Mouse (Mus musculus): ENCODE results near the gene Slc39a1. TPM values are rescaled to one million over a fixed set of nuclear protein-coding genes. Genes with fewer than 3 reads are reported as not detected.
"Not testable (repeated sequence)": the region's sequence is repeated elsewhere in the genome, so short reads cannot be mapped to it uniquely, and the experiment has no call there.

Gene Slc39a1
- total RNA-seq, 1 experiment from 2014 or later, result 61.7 TPM

GRCm38 (mm10) chr3:90279216-90279615 lies 31.2 kb downstream of the Slc39a1 start:
- no peak for ATAC-seq (replicated peaks in 1 of 2; ENCODE audit: insufficient read depth in 1 of 2, low FRiP score in 2 of 2, low TSS enrichment in 1 of 2, low read depth in 1 of 2, poor library complexity in 2 of 2, severe bottlenecking in 2 of 2)

GRCm38 (mm10) chr3:90279743-90280142 lies 31.8 kb downstream of the Slc39a1 start:
- ATAC-seq (replicated peaks in 1 of 2; ENCODE audit: insufficient read depth in 1 of 2, low FRiP score in 2 of 2, low TSS enrichment in 1 of 2, low read depth in 1 of 2, poor library complexity in 2 of 2, severe bottlenecking in 2 of 2), result no peak

- ATAC-seq (replicated peaks in 1 of 2; ENCODE audit: insufficient read depth in 1 of 2, low FRiP score in 2 of 2, low TSS enrichment in 1 of 2, low read depth in 1 of 2, poor library complexity in 2 of 2, severe bottlenecking in 2 of 2), result no peak
Measured at GRCm38 (mm10) chr3:90280708-90281107, 32.7 kb downstream of the Slc39a1 start.

DNA sequence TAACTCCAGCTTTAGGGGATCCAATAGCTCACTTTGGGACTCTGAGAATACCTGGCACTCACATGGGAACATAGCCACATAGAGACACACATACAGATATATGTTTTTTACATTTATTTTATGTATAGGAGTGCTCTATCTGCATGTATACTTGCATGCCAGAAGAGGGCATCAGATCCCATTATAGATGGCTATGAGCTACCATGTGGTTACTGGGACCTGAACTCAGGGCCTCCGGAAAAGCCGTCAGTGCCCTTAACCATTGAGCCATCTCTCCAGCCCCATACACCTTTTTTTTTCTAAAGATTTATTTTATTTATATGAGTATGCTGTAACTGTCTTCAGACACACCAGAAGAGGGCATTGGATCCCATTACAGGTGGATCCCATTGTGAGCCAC lies 36.2 kb downstream of the Slc39a1 start:
- ATAC-seq (replicated peaks in 1 of 2; ENCODE audit: insufficient read depth in 1 of 2, low FRiP score in 2 of 2, low TSS enrichment in 1 of 2, low read depth in 1 of 2, poor library complexity in 2 of 2, severe bottlenecking in 2 of 2), result no peak

GRCm38 (mm10) chr3:90289403-90289802 lies 41.4 kb downstream of the Slc39a1 start:
- not testable (repeated sequence) for ATAC-seq (replicated peaks in 1 of 2; ENCODE audit: insufficient read depth in 1 of 2, low FRiP score in 2 of 2, low TSS enrichment in 1 of 2, low read depth in 1 of 2, poor library complexity in 2 of 2, severe bottlenecking in 2 of 2)

DNA sequence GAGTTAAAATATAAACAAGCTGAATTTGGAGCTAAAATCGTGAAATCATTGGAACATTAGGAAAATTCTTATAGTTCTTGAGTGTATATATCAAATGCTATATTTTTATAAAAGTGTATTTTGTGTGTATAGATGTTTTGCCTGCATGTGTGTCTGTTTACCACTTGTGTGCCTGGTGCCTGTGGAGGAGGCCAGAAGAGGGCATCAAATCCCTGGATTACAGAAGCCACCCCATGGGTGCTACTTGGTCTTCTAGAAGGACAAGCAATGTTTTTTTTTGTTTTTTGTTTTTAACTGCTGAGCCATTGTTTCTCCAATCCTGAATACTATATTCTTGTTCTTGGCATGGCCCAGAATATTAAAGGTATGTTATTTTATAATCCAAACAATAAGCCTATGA lies 42.6 kb downstream of the Slc39a1 start:
- no peak for ATAC-seq (replicated peaks in 1 of 2; ENCODE audit: insufficient read depth in 1 of 2, low FRiP score in 2 of 2, low TSS enrichment in 1 of 2, low read depth in 1 of 2, poor library complexity in 2 of 2, severe bottlenecking in 2 of 2)

- no peak for ATAC-seq (replicated peaks in 1 of 2; ENCODE audit: insufficient read depth in 1 of 2, low FRiP score in 2 of 2, low TSS enrichment in 1 of 2, low read depth in 1 of 2, poor library complexity in 2 of 2, severe bottlenecking in 2 of 2)
Measured at GRCm38 (mm10) chr3:90291982-90292344, 44.0 kb downstream of the Slc39a1 start.

GRCm38 (mm10) chr3:90292345-90293275 lies 44.6 kb downstream of the Slc39a1 start, which contains the start of gene Gatad2b:
TSS of gene Gatad2b (plus strand) at chr3:90293178.
- ATAC-seq (replicated peaks in 1 of 2; ENCODE audit: insufficient read depth in 1 of 2, low FRiP score in 2 of 2, low TSS enrichment in 1 of 2, low read depth in 1 of 2, poor library complexity in 2 of 2, severe bottlenecking in 2 of 2), result peak; percentile 98 to 99

DNA sequence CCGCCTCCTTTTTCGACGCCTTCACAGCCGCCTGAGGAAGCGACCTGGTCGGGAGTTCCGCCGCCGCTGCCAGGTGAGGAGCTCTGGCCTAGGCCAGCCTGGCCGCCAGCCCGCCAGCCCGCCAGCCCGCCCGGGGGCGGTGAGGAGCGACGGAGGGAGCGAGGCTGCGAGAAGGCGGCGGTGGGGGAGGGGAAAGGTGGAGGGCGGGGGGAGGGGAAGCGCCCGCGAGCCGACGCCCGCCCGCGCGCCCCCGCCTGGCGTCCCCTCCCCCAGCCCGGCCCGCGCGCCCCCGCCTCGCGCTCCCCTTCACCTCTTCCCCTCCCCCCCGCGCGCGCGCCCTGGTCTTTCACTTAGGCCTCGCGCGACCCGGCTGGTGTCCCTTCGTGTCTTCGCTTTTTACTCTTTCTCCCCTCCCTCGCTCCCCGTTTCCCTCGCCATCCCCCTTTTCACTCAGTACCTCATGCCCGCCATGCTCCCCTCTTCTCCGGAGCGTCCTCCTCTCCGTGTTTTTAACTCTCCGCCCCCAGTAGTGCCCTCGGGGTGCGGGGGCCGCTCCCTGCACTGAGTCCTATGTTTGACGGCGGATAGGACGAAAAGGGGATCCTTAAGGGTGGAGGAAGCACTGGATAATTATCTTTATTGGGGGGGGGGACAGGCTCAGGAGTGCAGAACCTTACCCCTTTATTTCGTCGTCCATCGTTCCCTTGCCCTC lies 45.5 kb downstream of the Slc39a1 start:
- ATAC-seq (replicated peaks in 1 of 2; ENCODE audit: insufficient read depth in 1 of 2, low FRiP score in 2 of 2, low TSS enrichment in 1 of 2, low read depth in 1 of 2, poor library complexity in 2 of 2, severe bottlenecking in 2 of 2), result peak in 1 of 2 experiments; percentile 1; a peak in 1 of 4 replicates

- no peak for ATAC-seq (replicated peaks in 1 of 2; ENCODE audit: insufficient read depth in 1 of 2, low FRiP score in 2 of 2, low TSS enrichment in 1 of 2, low read depth in 1 of 2, poor library complexity in 2 of 2, severe bottlenecking in 2 of 2)
Measured at GRCm38 (mm10) chr3:90294064-90294440, 46.1 kb downstream of the Slc39a1 start.

DNA sequence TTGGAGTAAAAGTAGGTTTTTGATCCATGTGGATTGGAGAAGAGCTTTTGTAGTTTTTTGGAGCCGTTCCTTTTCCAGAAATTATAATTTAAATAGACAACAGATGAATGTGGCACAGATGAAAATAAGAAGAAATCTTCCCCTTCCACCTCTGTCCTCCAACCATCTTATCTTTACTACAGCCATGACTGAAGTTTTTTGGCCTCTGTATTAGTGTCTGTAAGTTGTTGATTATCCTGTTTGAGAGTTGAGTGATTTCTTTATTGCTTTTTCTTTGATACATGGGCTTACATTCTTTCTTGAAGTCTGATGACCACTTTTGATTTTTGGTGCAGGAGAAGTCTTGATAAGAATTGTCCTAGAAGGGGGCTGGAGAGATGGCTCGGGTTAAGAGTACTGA lies 46.7 kb downstream of the Slc39a1 start:
- no peak for ATAC-seq (replicated peaks in 1 of 2; ENCODE audit: insufficient read depth in 1 of 2, low FRiP score in 2 of 2, low TSS enrichment in 1 of 2, low read depth in 1 of 2, poor library complexity in 2 of 2, severe bottlenecking in 2 of 2)

Other genes starting within 250 kb of the Slc39a1 start
- gene Hax1, start 249.4 kb upstream of the Slc39a1 start, total RNA-seq (2017), result 72.0 and 75.5 TPM in 2 replicates
- gene 4933434E20Rik, start 196.5 kb upstream of the Slc39a1 start, total RNA-seq (2017), result 51.5 and 53.0 TPM in 2 replicates
- gene Ubap2l, start 195.5 kb upstream of the Slc39a1 start, total RNA-seq (2017), result 196 and 198 TPM in 2 replicates
- gene Tpm3, start 175.5 kb upstream of the Slc39a1 start, total RNA-seq (2017), result 892 and 993 TPM in 2 replicates
- 0.45 and 0.88 TPM in 2 replicates for gene Nup210l, start 144.0 kb upstream of the Slc39a1 start, total RNA-seq (2017)
- 5,346 and 7,603 TPM in 2 replicates for gene Rps27, start 34.5 kb upstream of the Slc39a1 start, total RNA-seq (2017)
- gene Rab13, start 34.5 kb upstream of the Slc39a1 start, total RNA-seq (2017), result 3.8 and 5.8 TPM in 2 replicates
- 45.2 and 54.4 TPM in 2 replicates for gene Jtb, start 16.6 kb upstream of the Slc39a1 start, total RNA-seq (2017)
- gene Creb3l4, start 4.7 kb upstream of the Slc39a1 start, total RNA-seq (2017), result not detected in 2 replicates
- gene Crtc2, start 6.0 kb downstream of the Slc39a1 start, total RNA-seq (2017), result 15.1 and 18.8 TPM in 2 replicates
- gene Dennd4b, start 17.0 kb downstream of the Slc39a1 start, total RNA-seq (2017), result 15.7 and 19.6 TPM in 2 replicates
- gene Gatad2b, start 45.0 kb downstream of the Slc39a1 start, total RNA-seq (2017), result 33.5 and 34.1 TPM in 2 replicates
- gene Slc27a3, start 141.8 kb downstream of the Slc39a1 start, total RNA-seq (2017), result 0.60 and 1.1 TPM in 2 replicates
- 20.9 and 22.6 TPM in 2 replicates for gene Ints3, start 185.4 kb downstream of the Slc39a1 start, total RNA-seq (2017)
- 0.38 TPM in 1 of 2 replicates, not detected in the other for gene Npr1, start 217.7 kb downstream of the Slc39a1 start, total RNA-seq (2017)
- gene Ilf2, start 228.0 kb downstream of the Slc39a1 start, total RNA-seq (2017), result 203 and 236 TPM in 2 replicates
- gene Snapin, start 242.9 kb downstream of the Slc39a1 start, total RNA-seq (2017), result 52.2 and 60.1 TPM in 2 replicates